In the genomic region with DNA sequence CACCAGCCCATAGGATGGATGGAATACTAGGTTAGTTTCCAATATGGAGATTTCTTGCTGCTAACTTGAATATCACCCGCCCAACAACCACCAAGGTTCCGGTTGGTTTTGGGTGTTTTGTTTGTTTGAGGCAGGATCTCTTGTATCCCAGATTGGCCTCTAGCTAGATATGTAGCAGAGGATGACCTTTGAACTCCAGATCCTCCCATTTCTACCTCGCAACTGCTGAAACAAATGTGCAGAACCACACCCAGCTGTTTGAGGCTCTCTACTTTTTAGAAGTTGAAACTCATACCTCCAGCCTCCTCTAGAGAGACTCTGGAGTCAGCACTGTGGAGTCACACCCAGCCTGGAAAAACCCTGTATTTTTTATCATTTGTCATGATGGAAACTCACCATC, we compare ENCODE assay signal across 31 mouse cellular contexts. TPM values are rescaled to one million over a fixed set of nuclear protein-coding genes. Genes with fewer than 3 reads are reported as not detected.
"Had no signal": no experiment of that assay in that cellular context is flagged by ENCODE, and none has a peak within 500 bp of the region (broad histone marks: within the 10 kb centered on the region; RNA-seq: fewer than 3 reads in every experiment).

No protein-coding gene starts in this region.

- DNase-seq: kidney, adult 8-10 months; kidney, postnatal 25 days; layer of hippocampus, adult 9-11 months; liver; liver, postnatal 0 days; lung, postnatal 14 days; lung, postnatal 4 days; right cerebral cortex, adult 18-20 months; right cerebral cortex, postnatal 14 days; right cerebral cortex, postnatal 4 days; spleen, adult 18-20 months; thymus, postnatal 25 days had no signal

- H3K4me1 ChIP-seq: limb, embryonic 10.5 days; limb, embryonic 13.5 days; midbrain, embryonic 12.5 days; midbrain, embryonic 15.5 days; neural tube, embryonic 12.5 days; neural tube, embryonic 15.5 days had no signal

- H3K27ac ChIP-seq: intestine, embryonic 15.5 days; layer of hippocampus, adult 2 months; limb, embryonic 10.5 days; limb, embryonic 13.5 days; liver, embryonic 14.5 days; lung, embryonic 15.5 days; midbrain, embryonic 12.5 days; midbrain, embryonic 15.5 days; neural tube, embryonic 12.5 days; neural tube, embryonic 15.5 days; stomach, embryonic 15.5 days had no signal

- H3K4me3 ChIP-seq: intestine, embryonic 15.5 days; layer of hippocampus, adult 2 months; limb, embryonic 10.5 days; limb, embryonic 13.5 days; lung, embryonic 15.5 days; midbrain, embryonic 12.5 days; midbrain, embryonic 15.5 days; neural tube, embryonic 12.5 days; neural tube, embryonic 15.5 days; stomach, embryonic 15.5 days had no signal

- H3K36me3 ChIP-seq: intestine, embryonic 15.5 days; limb, embryonic 10.5 days; limb, embryonic 13.5 days; lung, embryonic 15.5 days; midbrain, embryonic 12.5 days; midbrain, embryonic 15.5 days; neural tube, embryonic 12.5 days; neural tube, embryonic 15.5 days; stomach, embryonic 15.5 days had no signal

- H3K27me3 ChIP-seq: intestine, embryonic 15.5 days; limb, embryonic 13.5 days; lung, embryonic 15.5 days; midbrain, embryonic 12.5 days; midbrain, embryonic 15.5 days; neural tube, embryonic 12.5 days; neural tube, embryonic 15.5 days; stomach, embryonic 15.5 days had no signal

RNA-seq across cellular contexts. Expression of gene Sdr9c7, which starts 0.8 kb away (rescaled TPM):
- total RNA-seq: layer of hippocampus, postnatal 25 days; left cerebral cortex, adult 18-20 months; left cerebral cortex, postnatal 25 days; megakaryocyte progenitor cell, adult 5-6 weeks; megakaryocyte-erythroid progenitor cell, adult 5-6 weeks had no signal
- polyA plus RNA-seq: kidney, embryonic 16.5 days; limb, embryonic 10.5 days; limb, embryonic 13.5 days; liver, embryonic 14.5 days; lung, embryonic 15.5 days; midbrain, embryonic 12.5 days; midbrain, embryonic 15.5 days; neural tube, embryonic 12.5 days; neural tube, embryonic 15.5 days had no signal

RNA-seq across cellular contexts. Expression of gene Rdh7, which starts 8.9 kb away (rescaled TPM):
- total RNA-seq: layer of hippocampus, adult 2 months; layer of hippocampus, postnatal 25 days; left cerebral cortex, adult 18-20 months; left cerebral cortex, postnatal 25 days; megakaryocyte progenitor cell, adult 5-6 weeks; megakaryocyte-erythroid progenitor cell, adult 5-6 weeks had no signal
- polyA plus RNA-seq: kidney, embryonic 16.5 days; limb, embryonic 10.5 days; limb, embryonic 13.5 days; lung, embryonic 15.5 days; midbrain, embryonic 12.5 days; midbrain, embryonic 15.5 days; neural tube, embryonic 12.5 days; neural tube, embryonic 15.5 days; thymus, postnatal 0 days had no signal

RNA-seq across cellular contexts. Expression of gene Rdh16f2, which starts 31.2 kb away (rescaled TPM):
- total RNA-seq: layer of hippocampus, adult 2 months; layer of hippocampus, postnatal 25 days; left cerebral cortex, adult 18-20 months; left cerebral cortex, postnatal 25 days; megakaryocyte progenitor cell, adult 5-6 weeks; megakaryocyte-erythroid progenitor cell, adult 5-6 weeks had no signal
- polyA plus RNA-seq: limb, embryonic 10.5 days; limb, embryonic 13.5 days; lung, embryonic 15.5 days; midbrain, embryonic 12.5 days; midbrain, embryonic 15.5 days; neural tube, embryonic 12.5 days; neural tube, embryonic 15.5 days; stomach, embryonic 15.5 days had no signal

RNA-seq across cellular contexts. Expression of gene Rdh19, which starts 47.8 kb away (rescaled TPM):
- total RNA-seq: layer of hippocampus, adult 2 months; layer of hippocampus, postnatal 25 days; left cerebral cortex, adult 18-20 months; left cerebral cortex, postnatal 25 days; megakaryocyte progenitor cell, adult 5-6 weeks; megakaryocyte-erythroid progenitor cell, adult 5-6 weeks had no signal
- polyA plus RNA-seq: intestine, embryonic 15.5 days; large intestine, adult 2 months; limb, embryonic 10.5 days; limb, embryonic 13.5 days; liver, postnatal 0 days; lung, embryonic 15.5 days; midbrain, embryonic 12.5 days; midbrain, embryonic 15.5 days; neural tube, embryonic 12.5 days; neural tube, embryonic 15.5 days; stomach, embryonic 15.5 days; thymus, postnatal 0 days had no signal
